Mouse (Mus musculus): ENCODE data around the gene 1700016C15Rik.

DNA sequence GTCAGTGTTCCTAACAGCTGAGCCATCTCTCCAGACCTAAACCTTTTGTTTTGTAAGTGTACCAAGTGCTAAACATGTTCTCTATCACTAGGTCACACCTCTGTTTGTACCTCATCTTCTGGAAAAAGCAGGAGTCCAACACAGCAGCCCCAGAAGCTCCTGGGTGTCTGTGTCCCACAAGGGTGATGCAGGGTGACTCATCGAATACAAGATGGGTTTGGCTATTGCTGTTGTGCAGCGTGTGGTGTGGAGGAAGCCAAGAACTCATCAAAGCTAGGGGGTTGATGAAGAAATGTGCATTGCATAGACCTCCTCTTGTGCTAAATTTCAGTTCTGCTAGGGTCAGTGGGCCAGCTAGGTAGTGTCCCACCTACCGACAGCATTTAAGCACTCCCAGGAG is 43.5 kb upstream of the 1700016C15Rik start:
- TF ChIP-seq CTCF (IDR thresholded peaks at IDR 0.05; ENCODE audit: low read depth), result no peak
- TF ChIP-seq EP300 (IDR thresholded peaks at IDR 0.05; ENCODE audit: low read depth), result no peak
